Mouse (Mus musculus) ZHBTc4 (cell line): ENCODE measurements around the gene Padi4.

Source experiments
- DNase-seq: peaks from one replicate; pipeline ENCODE4 v3.0.0-alpha.2; 2011; ENCODE audit warnings: low read depth, low spot score

Gene Padi4

DNA sequence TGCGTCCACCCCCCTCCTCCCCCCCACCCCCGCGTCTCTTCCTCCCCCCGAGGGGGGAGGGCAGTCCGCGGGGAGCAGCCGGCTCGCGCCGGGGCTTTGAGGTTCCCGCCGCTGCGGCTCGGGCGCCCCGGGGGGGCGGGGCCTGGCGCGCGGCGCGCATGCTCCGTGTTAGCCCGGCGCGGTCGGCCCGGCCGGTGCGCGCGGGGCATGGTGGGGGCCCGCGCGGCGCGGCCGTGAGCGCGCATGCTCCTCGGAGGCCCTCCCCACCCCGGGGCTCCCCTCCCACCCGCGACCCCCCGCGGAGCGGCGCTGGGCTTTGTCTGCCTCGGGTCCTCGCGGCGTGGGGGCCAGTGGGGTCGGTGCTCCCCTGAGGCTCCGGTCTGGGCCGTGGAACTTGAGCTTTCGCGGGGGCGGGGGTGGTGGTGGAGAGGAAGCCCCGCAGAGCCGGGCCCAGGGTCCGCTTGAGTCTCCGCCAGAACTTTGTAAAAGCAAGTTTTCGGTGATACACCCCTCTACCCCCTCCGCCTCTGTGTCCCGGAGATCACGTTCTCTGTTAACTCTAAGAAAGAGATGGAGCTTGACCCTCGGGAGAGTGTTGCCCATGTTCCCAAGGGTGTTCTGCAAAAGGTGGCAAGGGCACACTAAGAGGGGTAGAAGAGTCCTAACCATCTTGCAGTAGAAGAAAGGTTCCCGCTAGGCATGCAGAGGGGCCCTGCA is 71.3 kb downstream of the Padi4 start:
- peak; percentile 80 for DNase-seq

DNA sequence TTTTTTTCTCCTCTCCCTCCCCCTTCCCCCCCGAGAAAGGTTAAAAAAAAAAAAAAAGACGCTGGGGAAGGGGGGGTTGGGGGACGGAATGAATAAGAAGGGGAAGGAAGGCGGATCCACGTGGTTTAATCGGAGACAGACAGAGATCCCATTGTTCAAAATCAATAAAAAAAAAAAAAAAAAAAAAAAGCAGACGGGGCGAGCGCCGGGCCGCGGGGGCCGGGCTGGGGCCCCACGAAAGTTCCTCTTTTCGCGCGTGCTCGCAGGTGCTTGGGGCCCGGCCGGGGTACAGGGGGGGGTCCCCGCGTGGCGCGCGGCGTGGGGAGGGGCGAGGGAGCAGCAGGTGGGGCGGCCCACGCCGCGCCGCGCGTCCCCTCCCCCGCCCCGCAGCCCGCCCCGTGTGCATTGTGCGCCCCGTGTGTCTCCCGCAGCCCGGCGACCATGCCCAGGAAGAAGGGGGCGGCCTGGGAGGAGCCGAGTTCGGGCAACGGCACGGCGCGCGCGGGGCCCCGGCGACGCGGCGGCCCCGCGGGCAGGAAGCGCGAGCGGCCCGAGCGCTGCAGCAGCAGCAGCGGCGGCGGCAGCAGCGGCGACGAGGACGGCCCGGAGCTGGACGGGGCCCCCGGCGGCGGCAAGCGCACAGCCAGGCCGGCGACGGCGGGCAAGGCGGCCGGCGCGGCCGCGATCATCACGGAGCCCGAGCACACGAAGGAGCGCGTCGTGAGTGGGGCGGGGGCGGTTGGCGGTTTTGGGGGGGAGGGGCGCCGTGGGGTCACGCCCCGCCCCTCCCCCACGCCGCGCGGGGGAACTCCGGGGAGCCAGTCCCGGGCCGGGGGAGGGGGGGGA is 72.1 kb downstream of the Padi4 start:
- DNase-seq: no peak

DNA sequence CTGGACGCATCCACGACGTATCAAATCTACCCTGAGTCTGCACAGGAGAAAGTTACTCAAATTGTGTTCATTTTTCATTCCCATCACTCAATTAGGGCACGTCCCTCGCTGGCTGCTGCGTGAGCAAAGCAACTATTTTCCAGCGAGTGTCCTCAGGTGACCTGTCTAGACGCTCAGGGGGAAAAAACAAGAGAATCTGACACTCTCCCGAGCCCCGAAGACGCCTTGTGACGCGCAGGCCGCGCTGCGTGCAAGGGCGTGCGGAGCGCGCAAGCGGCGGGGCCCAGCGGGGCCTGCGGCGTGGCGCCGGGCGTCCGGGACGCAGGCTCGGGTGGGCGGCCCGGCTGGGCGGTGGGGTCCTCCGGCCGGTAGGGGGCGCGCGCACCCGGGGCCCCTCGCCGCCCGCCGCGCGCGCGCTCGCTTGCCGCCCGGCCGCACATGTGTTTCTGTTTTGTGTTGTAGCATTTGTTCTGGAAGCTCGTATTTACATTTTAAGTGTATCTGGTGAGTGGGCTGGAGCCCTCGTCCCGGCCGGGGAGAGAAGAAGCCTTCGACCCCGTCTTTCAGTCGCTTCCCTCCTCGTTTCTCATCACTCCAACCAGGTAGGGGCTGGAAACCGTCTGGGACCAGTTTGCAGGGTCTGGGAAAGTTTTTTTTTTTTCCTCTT is 72.9 kb downstream of the Padi4 start:
- DNase-seq: peak; percentile 91

- DNase-seq: no peak
Observed at GRCm38 (mm10) chr4:140700269-140701018, 73.6 kb downstream of the Padi4 start, which contains the start of gene Rcc2. Rcc2 (plus strand) TSS chr4:140700541.

DNA sequence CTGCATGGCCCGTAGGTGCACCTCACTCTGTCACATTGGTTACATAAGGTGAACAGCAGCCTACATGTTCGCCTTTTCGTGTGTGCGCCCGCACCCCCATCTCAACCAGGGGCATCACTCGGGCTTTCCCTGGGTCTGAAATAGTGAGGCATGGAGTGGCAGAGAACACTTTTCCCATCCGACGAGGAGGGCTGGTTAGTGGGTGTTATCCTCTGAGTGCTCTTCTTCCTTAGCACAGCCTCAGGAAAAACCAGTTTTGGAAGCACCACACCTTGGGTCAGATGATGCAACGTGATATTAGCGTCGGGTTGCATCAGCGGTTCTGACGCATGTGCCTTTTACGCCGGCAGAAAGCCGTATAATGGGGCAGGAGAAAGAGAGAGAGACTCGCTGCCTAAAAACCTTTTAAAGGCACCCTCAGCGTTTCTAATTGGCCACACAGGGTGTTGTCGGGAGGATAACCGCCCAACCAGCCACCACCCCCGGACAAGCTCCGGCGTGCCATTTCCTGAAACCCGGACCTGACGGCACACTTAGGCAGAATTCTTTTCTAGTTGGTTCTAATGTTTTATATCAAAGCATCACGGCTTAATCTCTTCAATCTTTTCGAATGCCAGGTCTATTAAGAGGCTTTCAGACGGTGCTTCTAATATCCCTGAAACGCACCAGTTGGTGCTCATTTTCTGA is 74.5 kb downstream of the Padi4 start:
- DNase-seq: peak; percentile 90
